Mouse (Mus musculus): ENCODE data around the gene Nfic. TPM values are rescaled to one million over a fixed set of nuclear protein-coding genes. Genes with fewer than 3 reads are reported as not detected.

Gene Nfic
- polyA plus RNA-seq, 1 experiment from 2014 or later, result 41.8 TPM

GRCm38 (mm10) chr10:81485479-81486018, 30.1 kb upstream of the Nfic start:
- POLR2A ChIA-PET, result no interaction called here

DNA sequence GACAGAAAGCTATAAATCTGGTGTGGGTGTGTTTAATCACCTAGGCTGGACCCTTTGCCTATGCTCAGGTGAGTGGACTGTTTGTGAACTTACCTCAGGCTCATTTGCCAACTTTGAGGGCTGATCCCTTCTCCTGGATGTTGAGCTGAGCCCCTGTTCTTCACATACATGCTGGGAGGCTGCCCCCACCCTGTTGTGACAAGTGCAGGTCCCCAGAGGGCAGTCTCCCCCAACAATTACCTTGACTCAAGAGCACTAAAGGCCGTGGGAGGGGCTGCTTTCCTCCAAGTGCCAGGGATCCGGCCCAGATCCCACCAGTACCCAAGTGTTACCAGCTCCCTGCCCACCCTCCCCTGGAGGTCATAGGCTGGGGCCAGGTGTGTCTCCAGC, 29.6 kb upstream of the Nfic start:
- no peak for DNase-seq (ENCODE audit: low read depth, low spot score)
- POLR2A ChIA-PET, result no interaction called here
- TF ChIP-seq CTCF (IDR thresholded peaks at IDR 0.05), result no peak
- no peak for ATAC-seq
- no peaks in the 10 kb centered on the region for H3K27me3 ChIP-seq
- in situ Hi-C loops (cut with MboI; ENCODE audit: low pct_unique_long_range_greater_than_20kb), result no loop called here
- CTCF ChIA-PET, result interaction anchor here (1.5 kb wide), 1 partner anchor 10 kb away, joined by 6 read pairs; no protein-coding TSS in a partner anchor

More at GRCm38 (mm10) chr10:81485479-81486018, 30.1 kb upstream of the Nfic start:
- DNase-seq (ENCODE audit: low read depth, low spot score), result no peak
- H3K27me3 ChIP-seq, result no peaks in the 10 kb centered on the region
- in situ Hi-C loops (cut with MboI; ENCODE audit: low pct_unique_long_range_greater_than_20kb), result no loop called here
- TF ChIP-seq CTCF (IDR thresholded peaks at IDR 0.05), result no peak
- CTCF ChIA-PET, result interaction anchor here (1.5 kb wide), 1 partner anchor 9 kb away, joined by 6 read pairs; no protein-coding TSS in a partner anchor
- no peak for ATAC-seq

DNA sequence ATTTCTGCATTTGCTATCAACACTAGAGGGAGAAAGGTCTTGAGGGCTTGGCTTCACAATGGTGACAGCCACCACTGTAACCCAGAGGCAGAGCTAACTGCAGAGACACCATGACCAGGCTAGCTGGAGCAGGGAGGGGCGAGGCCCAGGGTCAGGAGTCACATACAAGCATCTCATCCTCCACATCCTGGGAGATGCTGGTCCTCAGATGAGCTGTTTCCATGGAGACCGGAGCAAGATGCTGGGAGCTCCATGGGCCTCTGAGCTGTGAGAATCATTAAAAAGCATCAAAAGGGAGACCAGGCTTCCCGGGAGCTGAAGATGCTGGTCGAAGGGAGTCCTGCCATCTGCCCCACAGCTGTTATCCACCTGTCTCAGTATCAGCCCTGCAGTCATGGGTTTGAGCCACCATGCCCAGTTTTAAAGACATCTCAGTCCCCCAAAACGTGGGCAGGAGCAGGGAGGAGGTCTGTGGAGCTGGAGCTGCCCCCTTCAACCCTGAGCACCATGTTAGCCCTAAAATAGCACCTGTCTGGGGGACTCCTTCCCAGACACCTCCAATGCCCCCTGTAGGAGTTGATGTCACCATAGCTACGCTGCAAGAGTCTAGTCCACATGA, 29.1 kb upstream of the Nfic start:
- ATAC-seq, result no peak
- TF ChIP-seq CTCF (IDR thresholded peaks at IDR 0.05), result no peak
- CTCF ChIA-PET, result interaction anchor here (1.5 kb wide), 1 partner anchor 10 kb away, joined by 6 read pairs; no protein-coding TSS in a partner anchor
- in situ Hi-C loops (cut with MboI; ENCODE audit: low pct_unique_long_range_greater_than_20kb), result no loop called here
- H3K27me3 ChIP-seq, result no peaks in the 10 kb centered on the region
- POLR2A ChIA-PET, result no interaction called here
- no peak for DNase-seq (ENCODE audit: low read depth, low spot score)

GRCm38 (mm10) chr10:81483983-81484382, 28.5 kb upstream of the Nfic start:
- TF ChIP-seq CTCF (IDR thresholded peaks at IDR 0.05), result no peak
- ChIA-PET POLR2A (no interaction called here), CTCF (no interaction called here)
- no peak for DNase-seq (ENCODE audit: low read depth, low spot score)
- in situ Hi-C loops (cut with MboI; ENCODE audit: low pct_unique_long_range_greater_than_20kb), result no loop called here
- H3K27me3 ChIP-seq, result no peaks in the 10 kb centered on the region
- no peak for ATAC-seq

DNA sequence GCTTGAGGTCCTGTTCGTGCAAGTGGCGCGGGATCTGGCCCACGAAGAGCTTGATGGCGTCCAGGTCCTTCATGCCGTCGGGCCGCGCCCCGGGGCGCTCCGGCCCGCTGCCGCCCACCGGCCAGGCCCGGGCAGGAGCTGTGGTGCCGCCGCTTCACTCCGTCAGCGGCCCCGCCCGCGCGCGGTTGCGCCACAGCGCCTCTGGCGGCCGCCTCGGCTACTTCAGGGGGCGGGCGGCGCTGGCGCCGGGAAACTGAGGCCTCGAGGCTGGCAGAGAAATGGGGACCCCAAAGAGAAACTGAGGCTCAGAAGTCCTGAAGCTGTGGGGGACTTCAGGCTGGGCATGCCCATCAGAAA, 27.1 kb upstream of the Nfic start, which contains the start of gene Celf5:
Celf5 (minus strand) TSS at position 177 of the 357 bp plus-strand sequence.
- DNase-seq (ENCODE audit: low read depth, low spot score) (no peak), ATAC-seq (peak; percentile 67)
- TF ChIP-seq CTCF (IDR thresholded peaks at IDR 0.05), result no peak
- in situ Hi-C loops (cut with MboI; ENCODE audit: low pct_unique_long_range_greater_than_20kb), result no loop called here
- no peaks in the 10 kb centered on the region for H3K27me3 ChIP-seq
- ChIA-PET CTCF (interaction anchor here (0.9 to 2.2 kb wide), 5 partner anchors 12 to 93 kb away, joined by 3 to 8 read pairs (median 5); no protein-coding TSS in a partner anchor), POLR2A (no interaction called here)

DNA sequence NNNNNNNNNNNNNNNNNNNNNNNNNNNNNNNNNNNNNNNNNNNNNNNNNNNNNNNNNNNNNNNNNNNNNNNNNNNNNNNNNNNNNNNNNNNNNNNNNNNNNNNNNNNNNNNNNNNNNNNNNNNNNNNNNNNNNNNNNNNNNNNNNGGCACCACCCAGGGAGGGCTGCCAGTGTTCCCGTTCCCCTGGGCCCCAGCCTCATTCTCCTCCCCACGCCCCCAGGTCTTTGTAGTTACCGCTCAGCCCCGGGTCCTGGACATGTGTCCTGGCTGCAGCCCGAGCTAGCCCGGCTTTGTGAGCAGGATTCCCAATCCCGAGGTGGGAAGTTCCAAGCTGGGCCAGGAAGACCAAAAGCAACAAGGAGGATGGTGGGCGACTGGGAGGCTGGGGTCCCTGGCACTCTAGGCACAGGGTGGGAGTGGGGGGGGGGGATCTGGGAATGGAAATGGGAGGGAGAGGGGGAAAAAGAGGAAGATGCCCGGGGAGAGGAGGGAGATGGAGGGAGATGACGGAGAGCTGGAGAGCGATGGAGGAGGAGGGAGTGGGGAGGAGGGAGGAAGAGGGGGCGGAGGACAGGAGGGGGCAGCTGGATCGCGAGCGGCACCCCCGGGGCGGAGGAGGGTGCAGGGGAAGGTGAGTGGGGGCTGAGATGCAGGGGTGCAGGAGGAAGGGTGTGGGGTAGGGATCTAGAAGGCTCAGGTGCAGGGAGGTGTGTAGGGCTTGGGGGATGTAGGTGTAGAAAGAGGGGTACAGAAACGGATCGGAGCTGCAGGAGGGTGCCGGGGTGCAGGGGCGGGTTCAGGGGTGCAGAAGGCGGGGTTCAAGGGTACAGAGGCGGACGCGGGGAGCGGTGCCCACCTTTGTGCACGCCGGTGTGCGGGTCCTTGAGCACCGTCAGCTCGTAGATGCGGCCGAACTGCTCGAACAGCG, 26.4 kb upstream of the Nfic start:
- DNase-seq (ENCODE audit: low read depth, low spot score) (no peak), ATAC-seq (peak; percentile 6)
- no peak for TF ChIP-seq CTCF (IDR thresholded peaks at IDR 0.05)
- H3K27me3 ChIP-seq, result no peaks in the 10 kb centered on the region
- POLR2A ChIA-PET, result no interaction called here
- in situ Hi-C loops (cut with MboI; ENCODE audit: low pct_unique_long_range_greater_than_20kb), result no loop called here
- CTCF ChIA-PET, result interaction anchor here (0.9 to 2.2 kb wide), 5 partner anchors 13 to 92 kb away, joined by 3 to 8 read pairs (median 5); no protein-coding TSS in a partner anchor

GRCm38 (mm10) chr10:81474461-81474860, 19.0 kb upstream of the Nfic start:
- in situ Hi-C loops (cut with MboI; ENCODE audit: low pct_unique_long_range_greater_than_20kb), result no loop called here
- DNase-seq (ENCODE audit: low read depth, low spot score) (no peak), ATAC-seq (no peak)
- H3K27me3 ChIP-seq, result peaks cover 31% of the 10 kb centered on the region
- ChIA-PET CTCF (no interaction called here), POLR2A (no interaction called here)
- TF ChIP-seq CTCF (IDR thresholded peaks at IDR 0.05), result no peak

- ATAC-seq (no peak), DNase-seq (ENCODE audit: low read depth, low spot score) (no peak)
- CTCF ChIA-PET, result no interaction called here
- POLR2A ChIA-PET, result no interaction called here
- in situ Hi-C loops (cut with MboI; ENCODE audit: low pct_unique_long_range_greater_than_20kb), result no loop called here
- no peak for TF ChIP-seq CTCF (IDR thresholded peaks at IDR 0.05)
- H3K27me3 ChIP-seq, result peaks cover 32% of the 10 kb centered on the region
Measured at GRCm38 (mm10) chr10:81473003-81473451, 17.6 kb upstream of the Nfic start.

GRCm38 (mm10) chr10:81472403-81473002, 17.1 kb upstream of the Nfic start:
- CTCF ChIA-PET, result no interaction called here
- ATAC-seq (no peak), DNase-seq (ENCODE audit: low read depth, low spot score) (no peak)
- POLR2A ChIA-PET, result no interaction called here
- peaks cover 32% of the 10 kb centered on the region for H3K27me3 ChIP-seq
- TF ChIP-seq CTCF (IDR thresholded peaks at IDR 0.05), result no peak
- in situ Hi-C loops (cut with MboI; ENCODE audit: low pct_unique_long_range_greater_than_20kb), result no loop called here

- TF ChIP-seq CTCF (IDR thresholded peaks at IDR 0.05), result no peak
- H3K27me3 ChIP-seq, result peaks cover 32% of the 10 kb centered on the region
- POLR2A ChIA-PET, result no interaction called here
- CTCF ChIA-PET, result interaction anchor here (2.7 kb wide), 1 partner anchor 12 kb away, joined by 8 read pairs; the partner anchor contains the start of gene Celf5
- in situ Hi-C loops (cut with MboI; ENCODE audit: low pct_unique_long_range_greater_than_20kb), result no loop called here
- ATAC-seq (no peak), DNase-seq (ENCODE audit: low read depth, low spot score) (no peak)
Measured at GRCm38 (mm10) chr10:81470454-81470853, 15.0 kb upstream of the Nfic start.
